Mouse (Mus musculus): ENCODE results near the gene Mfsd11. TPM values are rescaled to one million over a fixed set of nuclear protein-coding genes. Genes with fewer than 3 reads are reported as not detected.
A peak's percentile ranks its signal among the peaks of the same experiment; 100 is the strongest.
"Not testable (repeated sequence)": the region's sequence is repeated elsewhere in the genome, so short reads cannot be mapped to it uniquely, and the experiment has no call there.

Gene Mfsd11
- polyA plus RNA-seq, 1 experiment, result 34.0 TPM

DNA sequence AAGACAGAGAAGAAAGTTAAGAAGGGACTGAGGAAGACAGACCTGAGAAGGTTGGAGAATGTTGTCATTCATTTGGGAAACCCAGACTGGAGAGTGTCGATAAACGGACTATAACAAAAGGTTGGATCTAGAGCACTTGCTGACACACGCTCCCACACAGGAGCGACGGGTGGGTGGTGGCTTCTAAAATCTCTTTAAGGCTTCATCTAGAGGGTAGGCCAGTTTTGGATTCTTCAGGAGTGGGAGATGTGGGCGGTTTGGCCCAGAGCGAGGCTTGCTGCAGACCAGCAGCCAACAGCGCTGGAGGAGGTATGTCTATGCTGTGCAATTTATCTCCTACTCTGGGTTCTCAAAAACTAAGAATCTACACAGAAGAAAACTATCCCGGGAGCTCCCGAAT lies 29.6 kb upstream of the Mfsd11 start:
- TF ChIP-seq MYOD1 (IDR thresholded peaks at IDR 0.05; ENCODE audit: control insufficient read depth, insufficient read length, low read depth), result no peak
- no peak for TF ChIP-seq MYOG (IDR thresholded peaks at IDR 0.05; ENCODE audit: control insufficient read depth, extremely low read depth, insufficient read length)
- no peak for TF ChIP-seq FOSL1 (IDR thresholded peaks at IDR 0.05; ENCODE audit: insufficient read depth, low read length, poor library complexity, severe bottlenecking)
- TF ChIP-seq MAX (IDR thresholded peaks at IDR 0.05), result no peak
- no peak for TF ChIP-seq USF1 (IDR thresholded peaks at IDR 0.05; ENCODE audit: low read depth)
- no peak for TF ChIP-seq CEBPB (IDR thresholded peaks at IDR 0.05; ENCODE audit: low read depth)
- no peak overlapping the region for H3K4me3 ChIP-seq (ENCODE audit: insufficient read depth, poor library complexity, severe bottlenecking)
- peaks cover 64% of the 10 kb centered on the region for H3K79me3 ChIP-seq (ENCODE audit: low read depth)
- peaks cover 97% of the 10 kb centered on the region for H3K79me2 ChIP-seq (ENCODE audit: control insufficient read depth, insufficient read depth)
- H3K36me3 ChIP-seq (ENCODE audit: control insufficient read depth, insufficient read depth), result peaks cover 23% of the 10 kb centered on the region
- no peak overlapping the region for H3ac ChIP-seq (ENCODE audit: control insufficient read depth, insufficient read length, low read depth)
- no peaks in the 10 kb centered on the region for H3K27me3 ChIP-seq (ENCODE audit: control insufficient read depth, insufficient read depth, insufficient read length)

DNA sequence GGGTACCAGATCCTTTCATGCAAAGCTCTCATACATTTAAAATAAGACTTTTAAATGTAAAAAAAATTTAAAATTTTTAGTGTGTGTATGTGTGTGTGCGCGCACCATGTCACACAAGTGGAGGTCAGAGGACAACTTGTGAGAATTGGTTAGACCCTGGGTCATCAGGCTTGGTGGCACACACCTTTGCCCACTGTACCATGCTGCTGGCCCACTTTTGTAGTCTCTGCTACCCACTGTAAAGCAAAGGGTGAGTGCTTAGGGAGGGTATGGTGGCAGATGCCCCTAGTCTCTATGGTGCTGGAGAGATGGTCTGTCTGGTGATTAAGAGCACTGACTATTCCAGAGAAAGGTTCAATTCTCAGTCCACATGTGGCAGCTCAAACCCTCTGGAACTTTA lies 29.0 kb upstream of the Mfsd11 start:
- Histone ChIP-seq H3K79me2 (ENCODE audit: control insufficient read depth, insufficient read depth) (peaks cover 97% of the 10 kb centered on the region), H3K27me3 (ENCODE audit: control insufficient read depth, insufficient read depth, insufficient read length) (no peaks in the 10 kb centered on the region), H3K36me3 (ENCODE audit: control insufficient read depth, insufficient read depth) (peaks cover 20% of the 10 kb centered on the region), H3K4me3 (ENCODE audit: insufficient read depth, poor library complexity, severe bottlenecking) (no peak overlapping the region), H3K79me3 (ENCODE audit: low read depth) (peaks cover 58% of the 10 kb centered on the region), H3ac (ENCODE audit: control insufficient read depth, insufficient read length, low read depth) (no peak overlapping the region)
- no peak for TF ChIP-seq FOSL1 (IDR thresholded peaks at IDR 0.05; ENCODE audit: insufficient read depth, low read length, poor library complexity, severe bottlenecking)
- no peak for TF ChIP-seq MYOD1 (IDR thresholded peaks at IDR 0.05; ENCODE audit: control insufficient read depth, insufficient read length, low read depth)
- no peak for TF ChIP-seq MYOG (IDR thresholded peaks at IDR 0.05; ENCODE audit: control insufficient read depth, extremely low read depth, insufficient read length)
- no peak for TF ChIP-seq CTCF (IDR thresholded peaks at IDR 0.05; ENCODE audit: control insufficient read depth, insufficient read depth, insufficient read length)
- TF ChIP-seq MAX (IDR thresholded peaks at IDR 0.05), result no peak
- TF ChIP-seq CEBPB (IDR thresholded peaks at IDR 0.05; ENCODE audit: low read depth), result no peak
- no peak for TF ChIP-seq USF1 (IDR thresholded peaks at IDR 0.05; ENCODE audit: low read depth)

- H3K4me3 ChIP-seq (ENCODE audit: insufficient read depth, poor library complexity, severe bottlenecking); H3ac ChIP-seq (ENCODE audit: control insufficient read depth, insufficient read length, low read depth); H3K27me3 ChIP-seq (ENCODE audit: control insufficient read depth, insufficient read depth, insufficient read length): not testable (repeated sequence)
- Histone ChIP-seq H3K36me3 (ENCODE audit: control insufficient read depth, insufficient read depth) (peaks cover 16% of the 10 kb centered on the region), H3K79me3 (ENCODE audit: low read depth) (peaks cover 53% of the 10 kb centered on the region), H3K79me2 (ENCODE audit: control insufficient read depth, insufficient read depth) (peaks cover 91% of the 10 kb centered on the region)
These were observed 28.4 kb upstream of the Mfsd11 start for GRCm38 (mm10) chr11:116823885-116824284.

DNA sequence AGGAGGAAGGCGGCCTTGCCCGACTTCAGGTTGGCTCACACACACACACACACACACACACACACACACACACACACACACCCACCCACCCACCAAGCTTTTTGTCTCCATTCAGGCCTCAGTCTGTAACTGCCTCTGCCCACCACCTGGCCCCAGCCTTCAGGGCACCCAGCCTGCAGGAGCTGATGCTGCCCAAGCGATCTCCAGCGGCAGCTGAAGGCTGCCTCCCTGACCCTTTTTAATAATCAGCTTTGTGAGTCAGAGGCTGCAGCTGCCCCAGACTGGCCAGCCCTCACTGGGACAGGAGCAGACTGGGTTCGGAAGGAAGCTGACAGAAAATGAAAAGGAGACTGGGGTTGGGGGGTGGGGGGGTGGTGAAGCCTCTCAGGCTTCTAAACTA lies 27.0 kb upstream of the Mfsd11 start:
- Histone ChIP-seq H3K79me2 (ENCODE audit: control insufficient read depth, insufficient read depth) (peaks cover 77% of the 10 kb centered on the region), H3K36me3 (ENCODE audit: control insufficient read depth, insufficient read depth) (peaks cover 10% of the 10 kb centered on the region), H3K4me3 (ENCODE audit: insufficient read depth, poor library complexity, severe bottlenecking) (no peak overlapping the region), H3K79me3 (ENCODE audit: low read depth) (peaks cover 43% of the 10 kb centered on the region), H3K27me3 (ENCODE audit: control insufficient read depth, insufficient read depth, insufficient read length) (no peaks in the 10 kb centered on the region), H3ac (ENCODE audit: control insufficient read depth, insufficient read length, low read depth) (peak overlapping the region; percentile 44)
- TF ChIP-seq CEBPB (IDR thresholded peaks at IDR 0.05; ENCODE audit: low read depth) (no peak), MYOG (IDR thresholded peaks at IDR 0.05; ENCODE audit: control insufficient read depth, extremely low read depth, insufficient read length) (no peak), FOSL1 (IDR thresholded peaks at IDR 0.05; ENCODE audit: insufficient read depth, low read length, poor library complexity, severe bottlenecking) (no peak), USF1 (IDR thresholded peaks at IDR 0.05; ENCODE audit: low read depth) (no peak), MYOD1 (IDR thresholded peaks at IDR 0.05; ENCODE audit: control insufficient read depth, insufficient read length, low read depth) (peak; percentile 98), CTCF (IDR thresholded peaks at IDR 0.05; ENCODE audit: control insufficient read depth, insufficient read depth, insufficient read length) (no peak), MAX (IDR thresholded peaks at IDR 0.05) (no peak)

DNA sequence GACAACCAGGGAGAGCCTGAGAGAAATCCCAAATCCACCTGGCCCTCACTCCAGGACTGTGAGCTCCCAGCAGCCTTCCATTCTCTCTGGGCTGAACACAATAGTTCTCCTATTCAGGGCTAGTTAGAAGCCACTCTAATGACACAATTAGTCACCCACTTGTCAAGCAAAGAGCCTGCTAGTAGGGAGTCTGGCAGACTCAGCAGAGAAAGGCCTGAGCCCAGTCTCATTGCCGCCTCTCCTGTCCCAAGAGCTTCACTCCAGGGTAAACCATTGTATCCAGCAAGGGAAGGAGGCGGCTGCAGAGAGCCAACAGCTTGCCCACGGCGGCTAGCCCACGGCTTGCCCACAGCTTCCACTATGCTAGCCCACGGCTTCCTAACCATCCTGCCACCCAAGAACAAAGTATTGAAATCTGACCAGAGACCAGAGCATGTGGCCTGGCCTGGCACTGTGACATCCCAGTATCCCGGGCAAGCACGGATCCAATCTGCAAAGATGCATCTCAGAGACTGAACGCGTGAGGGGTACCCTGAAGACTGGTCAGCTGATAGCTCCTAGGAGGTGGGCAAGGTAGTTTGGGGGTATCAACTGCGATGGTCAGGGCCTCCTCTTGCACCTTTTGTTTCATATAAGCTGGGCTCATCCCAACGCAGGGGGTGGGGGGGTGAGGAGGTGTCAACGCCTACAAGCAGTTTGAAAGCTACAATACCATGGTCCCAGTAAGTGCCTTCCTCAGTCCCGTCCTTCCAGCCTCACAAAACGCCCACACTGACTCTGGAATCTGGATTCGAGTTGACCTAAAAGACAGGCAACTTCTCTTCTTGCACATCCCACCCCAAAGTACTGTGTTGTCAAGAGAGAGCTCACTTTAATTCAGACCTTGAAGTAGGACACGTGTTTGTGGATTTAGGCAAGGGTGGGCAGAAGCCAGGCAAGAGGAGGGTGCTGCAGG lies 25.4 kb upstream of the Mfsd11 start:
- peaks cover 38% of the 10 kb centered on the region for H3K79me3 ChIP-seq (ENCODE audit: low read depth)
- H3K36me3 ChIP-seq (ENCODE audit: control insufficient read depth, insufficient read depth), result peaks cover 9% of the 10 kb centered on the region
- H3K27me3 ChIP-seq (ENCODE audit: control insufficient read depth, insufficient read depth, insufficient read length), result no peaks in the 10 kb centered on the region
- H3K79me2 ChIP-seq (ENCODE audit: control insufficient read depth, insufficient read depth), result peaks cover 62% of the 10 kb centered on the region
- peak overlapping the region; percentile 55 for H3K4me3 ChIP-seq (ENCODE audit: insufficient read depth, poor library complexity, severe bottlenecking)
- peak overlapping the region; percentile 94 for H3ac ChIP-seq (ENCODE audit: control insufficient read depth, insufficient read length, low read depth)
- TF ChIP-seq MAX (IDR thresholded peaks at IDR 0.05), result peak; percentile 31
- TF ChIP-seq MYOD1 (IDR thresholded peaks at IDR 0.05; ENCODE audit: control insufficient read depth, insufficient read length, low read depth), result no peak

DNA sequence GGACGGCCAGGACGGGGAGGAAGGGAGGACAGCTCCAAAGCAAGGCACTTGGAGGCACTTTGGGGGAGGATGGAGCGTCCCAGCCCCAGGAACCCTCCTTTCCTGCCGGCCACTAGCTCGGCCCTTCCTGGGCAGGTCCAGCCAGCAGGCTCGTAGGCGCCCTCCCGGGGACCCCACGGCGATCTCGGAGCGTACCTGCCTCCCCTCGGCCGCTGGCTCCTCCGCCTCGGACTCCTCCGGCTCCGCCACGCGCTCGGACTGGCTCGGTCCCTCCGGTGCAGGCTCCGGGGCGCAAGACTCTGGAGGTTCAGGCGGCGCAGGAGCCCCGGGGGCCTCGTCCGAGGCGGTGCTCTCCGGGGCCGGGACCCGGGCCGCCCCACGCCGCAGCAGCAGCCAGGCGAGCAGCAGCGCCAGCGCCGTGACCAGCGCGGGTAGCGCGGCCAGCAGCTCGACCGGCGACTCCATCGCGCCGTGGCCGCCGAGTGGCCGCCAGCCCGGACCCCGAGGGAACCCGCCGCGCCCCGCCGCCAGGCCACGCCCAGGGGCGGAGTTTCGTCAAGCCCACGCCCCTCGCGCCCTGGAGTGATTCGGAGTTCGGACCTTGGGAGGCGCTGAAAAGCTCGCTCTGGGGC lies 24.6 kb upstream of the Mfsd11 start, which contains the start of gene Mxra7:
Gene Mxra7, minus strand, starts transcription at position 513 of the 632 bp plus-strand sequence.
- Histone ChIP-seq H3K79me3 (ENCODE audit: low read depth) (peaks cover 31% of the 10 kb centered on the region), H3K36me3 (ENCODE audit: control insufficient read depth, insufficient read depth) (peaks cover 6% of the 10 kb centered on the region), H3K4me3 (ENCODE audit: insufficient read depth, poor library complexity, severe bottlenecking) (peak within 1 kb of the TSS; percentile 55), H3K79me2 (ENCODE audit: control insufficient read depth, insufficient read depth) (peaks cover 54% of the 10 kb centered on the region), H3K27me3 (ENCODE audit: control insufficient read depth, insufficient read depth, insufficient read length) (no peaks in the 10 kb centered on the region), H3ac (ENCODE audit: control insufficient read depth, insufficient read length, low read depth) (peak within 1 kb of the TSS; percentile 94)
- TF ChIP-seq CTCF (IDR thresholded peaks at IDR 0.05; ENCODE audit: control insufficient read depth, insufficient read depth, insufficient read length), result no peak
- TF ChIP-seq MAX (IDR thresholded peaks at IDR 0.05), result peak; percentile 48

All from C2C12 (cell line).